Mouse (Mus musculus): ENCODE measurements at regions not wholly inside any gene's neighbourhood (a gene's known extent, or its start where the extent isn't known, plus 50 kb on each side); places are given as distances from the start of the nearest gene placed in this dataset.
A peak's percentile ranks its signal among the peaks of the same experiment; 100 is the strongest.

DNA sequence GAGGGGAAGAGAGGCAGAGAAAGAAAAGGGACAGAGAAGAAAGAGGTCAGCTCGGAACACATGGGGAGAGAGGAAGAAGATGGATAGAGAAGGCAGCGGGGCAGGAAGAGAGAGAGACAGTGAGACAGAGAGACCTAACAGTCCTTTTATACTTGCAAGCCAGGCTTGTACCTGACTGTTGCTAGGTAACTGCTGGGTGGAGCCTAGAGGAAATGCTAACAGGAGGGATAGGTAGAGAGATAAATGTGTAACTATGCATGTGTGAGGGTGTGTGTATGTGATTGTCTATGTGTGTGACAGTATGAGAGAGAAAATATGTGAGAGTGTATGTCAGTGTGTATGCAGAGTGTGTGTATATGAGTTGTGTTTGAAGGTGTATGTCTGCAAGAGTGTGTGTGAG is 161.8 kb downstream of the Actr3 start:
- H3K4me3 ChIP-seq (ENCODE audit: low read depth, low read length): no peak overlapping the region
- no peak overlapping the region for H3K9ac ChIP-seq (replicated peaks; ENCODE audit: low read length, poor library complexity, severe bottlenecking)
- no peaks in the 10 kb centered on the region for H3K36me3 ChIP-seq (ENCODE audit: insufficient read depth, low read length)
- no peaks in the 10 kb centered on the region for H3K27me3 ChIP-seq (ENCODE audit: insufficient read depth, low read length)
- no peaks in the 10 kb centered on the region for H3K4me1 ChIP-seq (ENCODE audit: insufficient read depth, low read length)
- H3K9me3 ChIP-seq (ENCODE audit: low read length): no peaks in the 10 kb centered on the region
- H3K4me2 ChIP-seq (ENCODE audit: low read depth, low read length, poor library complexity, severe bottlenecking): no peak overlapping the region
- no peak for DNase-seq (ENCODE audit: low spot score)
- no peak for TF ChIP-seq CTCF (IDR thresholded peaks at IDR 0.05)
- ATAC-seq (ENCODE audit: low FRiP score): 0 out of 2 replicates have a peak, but pooled peaks have one; percentile 47
- WGBS: 37% methylated on average over 2 of the region's 2 CpGs
- no peak overlapping the region for H3K27ac ChIP-seq (ENCODE audit: low read depth, low read length)

GRCm38 (mm10) chr1:125263684-125264083 is 171.8 kb downstream of the Actr3 start:
- H3K27ac ChIP-seq (ENCODE audit: low read depth, low read length): no peak overlapping the region
- H3K4me1 ChIP-seq (ENCODE audit: insufficient read depth, low read length): no peaks in the 10 kb centered on the region
- WGBS: 68% methylated on average over 6 of the region's 6 CpGs
- H3K4me3 ChIP-seq (ENCODE audit: low read depth, low read length): no peak overlapping the region
- H3K27me3 ChIP-seq (ENCODE audit: insufficient read depth, low read length): no peaks in the 10 kb centered on the region
- no peak for ATAC-seq (ENCODE audit: low FRiP score)
- DNase-seq (ENCODE audit: low spot score): no peak
- no peaks in the 10 kb centered on the region for H3K36me3 ChIP-seq (ENCODE audit: insufficient read depth, low read length)
- no peak overlapping the region for H3K9ac ChIP-seq (replicated peaks; ENCODE audit: low read length, poor library complexity, severe bottlenecking)
- no peak overlapping the region for H3K4me2 ChIP-seq (ENCODE audit: low read depth, low read length, poor library complexity, severe bottlenecking)
- no peaks in the 10 kb centered on the region for H3K9me3 ChIP-seq (ENCODE audit: low read length)
- TF ChIP-seq CTCF (IDR thresholded peaks at IDR 0.05): no peak

GRCm38 (mm10) chr1:125263068-125263467 is 172.5 kb downstream of the Actr3 start:
- Histone ChIP-seq H3K4me3 (ENCODE audit: low read depth, low read length) (no peak overlapping the region), H3K36me3 (ENCODE audit: insufficient read depth, low read length) (no peaks in the 10 kb centered on the region), H3K9me3 (ENCODE audit: low read length) (no peaks in the 10 kb centered on the region), H3K27ac (ENCODE audit: low read depth, low read length) (no peak overlapping the region), H3K4me1 (ENCODE audit: insufficient read depth, low read length) (no peaks in the 10 kb centered on the region), H3K9ac (replicated peaks; ENCODE audit: low read length, poor library complexity, severe bottlenecking) (no peak overlapping the region), H3K27me3 (ENCODE audit: insufficient read depth, low read length) (no peaks in the 10 kb centered on the region), H3K4me2 (ENCODE audit: low read depth, low read length, poor library complexity, severe bottlenecking) (no peak overlapping the region)
- WGBS: 70% methylated on average over 6 of the region's 6 CpGs
- no peak for TF ChIP-seq CTCF (IDR thresholded peaks at IDR 0.05)
- DNase-seq (ENCODE audit: low spot score): no peak
- no peak; the same call in 1 of the 2 replicates for ATAC-seq (ENCODE audit: low FRiP score)

- Histone ChIP-seq H3K9ac (replicated peaks; ENCODE audit: low read length, poor library complexity, severe bottlenecking) (no peak overlapping the region), H3K4me1 (ENCODE audit: insufficient read depth, low read length) (no peaks in the 10 kb centered on the region), H3K9me3 (ENCODE audit: low read length) (no peaks in the 10 kb centered on the region), H3K27me3 (ENCODE audit: insufficient read depth, low read length) (no peaks in the 10 kb centered on the region), H3K4me2 (ENCODE audit: low read depth, low read length, poor library complexity, severe bottlenecking) (no peak overlapping the region), H3K27ac (ENCODE audit: low read depth, low read length) (no peak overlapping the region), H3K4me3 (ENCODE audit: low read depth, low read length) (no peak overlapping the region), H3K36me3 (ENCODE audit: insufficient read depth, low read length) (no peaks in the 10 kb centered on the region)
- ATAC-seq (ENCODE audit: low FRiP score): no peak
- WGBS: 95% methylated on average over 7 of the region's 7 CpGs
- peak; percentile 53 for DNase-seq (ENCODE audit: low spot score)
- no peak for TF ChIP-seq CTCF (IDR thresholded peaks at IDR 0.05)
Observed at GRCm38 (mm10) chr1:125242345-125242744, 193.2 kb downstream of the Actr3 start.

DNA sequence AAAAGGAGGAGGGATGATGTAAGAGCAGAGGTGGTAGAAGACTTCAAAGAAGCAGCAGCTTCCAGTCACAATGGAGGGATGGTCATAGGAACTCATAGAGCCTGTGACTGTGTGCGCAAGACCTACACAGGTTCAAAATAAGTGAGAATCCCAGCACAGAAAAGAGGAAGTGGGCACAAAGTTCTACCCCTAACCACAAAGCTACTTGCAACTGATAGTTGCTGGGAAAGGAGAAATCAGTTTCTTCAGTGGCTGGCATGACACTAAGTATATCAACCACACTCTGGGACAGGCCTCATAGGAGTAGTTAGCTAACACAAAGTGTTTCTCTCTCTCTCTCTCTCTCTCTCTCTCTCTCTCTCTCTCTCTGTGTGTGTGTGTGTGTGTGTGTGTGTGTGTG is 193.8 kb downstream of the Actr3 start:
- Histone ChIP-seq H3K36me3 (ENCODE audit: insufficient read depth, low read length) (no peaks in the 10 kb centered on the region), H3K9ac (replicated peaks; ENCODE audit: low read length, poor library complexity, severe bottlenecking) (no peak overlapping the region)
- TF ChIP-seq CTCF (IDR thresholded peaks at IDR 0.05): no peak

DNA sequence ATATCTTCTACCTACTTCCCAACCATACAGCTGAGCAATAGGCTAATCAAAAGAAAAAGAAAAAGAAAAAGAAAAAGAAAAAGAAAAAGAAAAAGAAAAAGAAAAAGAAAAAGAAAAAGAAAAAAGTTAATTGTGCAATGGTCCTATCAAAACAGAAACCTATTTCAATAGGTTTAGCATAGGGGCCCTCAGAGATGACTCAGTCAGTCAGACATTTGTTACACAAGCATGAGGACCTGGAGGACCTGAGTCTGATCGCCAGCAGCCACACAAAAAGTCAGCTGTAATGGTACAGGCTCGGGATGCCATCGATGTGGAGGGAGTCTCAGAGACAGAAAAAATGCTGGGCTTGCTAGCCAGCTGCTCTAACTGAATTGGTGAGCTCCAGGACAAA is 197.9 kb downstream of the Actr3 start:
- 86% methylated on average over 3 of the region's 3 CpGs for WGBS

More for the DNA sequence above, 193.8 kb downstream of the Actr3 start:
- Histone ChIP-seq H3K4me1 (ENCODE audit: insufficient read depth, low read length) (no peaks in the 10 kb centered on the region), H3K4me3 (ENCODE audit: low read depth, low read length) (no peak overlapping the region), H3K9me3 (ENCODE audit: low read length) (no peaks in the 10 kb centered on the region), H3K27me3 (ENCODE audit: insufficient read depth, low read length) (no peaks in the 10 kb centered on the region), H3K27ac (ENCODE audit: low read depth, low read length) (no peak overlapping the region), H3K4me2 (ENCODE audit: low read depth, low read length, poor library complexity, severe bottlenecking) (no peak overlapping the region)
- DNase-seq (ENCODE audit: low spot score): no peak
- 96% methylated on average over 1 of the region's 1 CpGs for WGBS
- no peak for ATAC-seq (ENCODE audit: low FRiP score)

More for the DNA sequence above, 197.9 kb downstream of the Actr3 start:
- Histone ChIP-seq H3K9ac (replicated peaks; ENCODE audit: low read length, poor library complexity, severe bottlenecking) (no peak overlapping the region), H3K9me3 (ENCODE audit: low read length) (no peaks in the 10 kb centered on the region), H3K4me2 (ENCODE audit: low read depth, low read length, poor library complexity, severe bottlenecking) (no peak overlapping the region), H3K27ac (ENCODE audit: low read depth, low read length) (no peak overlapping the region), H3K4me1 (ENCODE audit: insufficient read depth, low read length) (no peaks in the 10 kb centered on the region), H3K36me3 (ENCODE audit: insufficient read depth, low read length) (no peaks in the 10 kb centered on the region), H3K4me3 (ENCODE audit: low read depth, low read length) (no peak overlapping the region), H3K27me3 (ENCODE audit: insufficient read depth, low read length) (no peaks in the 10 kb centered on the region)
- DNase-seq (ENCODE audit: low spot score) (no peak), ATAC-seq (ENCODE audit: low FRiP score) (no peak)
- no peak for TF ChIP-seq CTCF (IDR thresholded peaks at IDR 0.05)
